Mouse (Mus musculus) kidney, postnatal 10 days (tissue): ENCODE results near the gene Tmem150c.

ENCODE experiments used
- DNase-seq: peaks from one replicate; pipeline ENCODE4 v3.0.0; 2021; ENCODE audit warnings: mixed read lengths

Gene Tmem150c

GRCm38 (mm10) chr5:100049904-100050303 lies 109.7 kb downstream of the Tmem150c start:
- DNase-seq, result no peak

DNA sequence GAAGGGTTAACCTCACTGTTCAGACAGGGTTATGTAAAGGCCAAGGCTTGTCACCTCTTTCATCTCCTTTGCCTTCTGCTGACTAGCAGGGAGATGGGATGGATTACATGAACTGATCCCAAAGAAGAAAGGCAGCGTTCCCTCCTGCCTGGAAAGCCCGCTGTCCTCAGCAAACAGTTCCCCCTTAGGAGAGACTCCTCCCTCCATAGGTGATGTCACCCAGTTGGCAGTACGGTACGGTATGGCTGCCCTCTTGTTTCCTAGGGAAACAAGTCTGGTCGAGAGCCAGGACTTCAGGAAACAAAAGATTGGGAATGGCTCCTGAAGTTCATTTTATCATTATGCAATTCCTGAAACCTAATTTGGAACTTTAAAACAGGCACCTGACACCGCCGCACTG lies 111.7 kb downstream of the Tmem150c start:
- DNase-seq, result no peak

DNA sequence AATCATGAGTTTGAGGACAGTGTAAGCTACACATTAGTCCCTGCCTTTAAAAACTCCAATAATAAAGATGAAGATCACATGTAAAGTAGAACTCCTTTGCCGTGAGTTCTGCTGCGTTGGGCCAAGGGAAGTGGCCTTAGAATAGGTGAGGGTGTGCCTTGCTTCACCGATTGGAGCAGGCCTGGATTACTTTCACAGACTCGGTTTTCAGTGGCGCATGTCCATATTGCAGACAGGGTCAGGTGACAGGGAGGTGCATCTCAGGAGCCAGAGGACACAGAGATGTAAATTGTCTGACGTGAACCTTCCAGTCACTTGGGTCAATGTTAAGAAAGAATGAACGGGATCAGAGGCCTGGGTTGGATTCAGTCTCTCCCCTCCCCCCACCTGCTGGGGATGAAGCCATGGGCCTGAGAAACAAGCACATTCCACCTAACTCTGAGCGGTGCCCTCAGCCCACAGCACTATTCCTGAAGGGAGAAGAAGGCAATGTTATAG lies 112.4 kb downstream of the Tmem150c start:
- DNase-seq, result no peak

- DNase-seq, result no peak
These were observed 113.5 kb downstream of the Tmem150c start for GRCm38 (mm10) chr5:100046096-100046495.

DNA sequence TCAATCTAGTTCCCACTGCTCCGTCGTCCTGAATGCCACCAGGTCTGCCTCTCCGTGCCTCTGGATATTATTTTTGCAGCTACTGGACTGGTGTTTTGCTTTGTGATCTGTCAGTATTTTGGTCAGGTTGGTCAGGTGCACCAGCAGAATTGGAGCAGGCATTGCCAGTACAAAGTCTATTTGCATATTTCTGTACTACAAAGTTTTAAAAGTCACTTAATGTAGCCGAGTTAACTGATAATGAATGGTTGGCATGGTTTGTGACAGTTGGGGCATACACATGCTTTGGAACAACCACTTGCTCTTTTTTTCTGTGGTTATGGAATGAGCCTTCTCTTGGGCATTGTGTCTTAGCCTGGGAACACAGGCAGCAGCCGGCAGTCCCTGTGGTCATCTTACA lies 115.0 kb downstream of the Tmem150c start:
- DNase-seq, result no peak

DNA sequence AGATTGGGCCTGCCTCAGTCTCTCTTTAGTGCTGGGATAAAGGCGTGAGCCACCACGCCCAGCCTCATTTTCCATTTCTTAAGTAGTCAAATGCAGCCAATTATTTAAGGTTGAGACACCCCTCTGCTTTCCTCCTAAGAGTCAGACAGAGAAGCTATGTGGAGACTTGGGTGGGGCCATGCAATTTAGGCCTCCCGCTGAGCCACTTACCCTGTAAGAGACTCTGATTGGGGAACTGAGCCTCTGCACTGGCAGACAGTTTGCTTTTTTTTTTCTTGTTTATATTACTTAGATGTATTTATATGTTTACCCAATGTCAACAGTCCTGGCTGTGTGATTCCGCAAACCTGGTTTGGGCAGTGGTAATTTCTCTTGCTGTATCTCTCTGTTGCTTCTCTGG lies 115.6 kb downstream of the Tmem150c start:
- no peak for DNase-seq

DNA sequence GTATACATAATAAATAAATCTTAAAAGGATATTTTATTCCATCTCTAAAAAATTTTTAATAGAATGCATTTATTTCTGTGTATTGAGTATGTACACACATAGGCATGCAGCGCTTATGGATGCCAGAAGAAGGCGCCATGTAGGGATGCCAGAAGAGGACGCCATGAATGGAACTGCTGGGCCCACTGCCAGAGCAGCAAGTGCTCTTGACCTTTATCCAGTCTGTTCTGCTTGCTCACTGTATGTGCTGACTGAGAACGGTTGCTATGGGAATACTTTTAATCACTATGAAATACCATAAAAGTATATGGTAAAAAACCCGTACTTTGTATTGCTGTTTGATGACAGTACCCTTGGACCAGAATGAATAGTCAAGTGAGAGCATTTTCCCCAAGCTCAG lies 116.2 kb downstream of the Tmem150c start:
- peak; percentile 76 for DNase-seq

GRCm38 (mm10) chr5:100042467-100042866 lies 117.1 kb downstream of the Tmem150c start:
- no peak for DNase-seq

DNA sequence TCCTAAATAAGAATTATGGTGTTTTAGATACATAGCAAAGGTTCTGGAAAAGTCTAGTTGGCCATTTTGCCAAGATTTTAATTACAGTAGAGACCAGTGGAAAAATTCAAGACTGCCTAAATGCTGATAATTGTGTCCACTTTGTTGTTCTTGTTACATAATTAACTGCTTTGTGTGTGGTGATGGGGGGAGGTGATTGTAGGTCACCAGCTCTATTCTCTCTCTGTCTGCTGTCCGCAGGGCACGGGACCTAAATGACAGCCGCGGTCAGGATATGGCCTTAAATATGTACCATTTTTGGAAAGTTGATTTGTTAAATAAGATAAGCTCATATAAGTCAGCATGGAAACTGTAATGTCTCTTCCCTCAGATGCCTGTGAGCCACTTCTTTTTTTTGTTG lies 118.3 kb downstream of the Tmem150c start:
- no peak for DNase-seq

DNA sequence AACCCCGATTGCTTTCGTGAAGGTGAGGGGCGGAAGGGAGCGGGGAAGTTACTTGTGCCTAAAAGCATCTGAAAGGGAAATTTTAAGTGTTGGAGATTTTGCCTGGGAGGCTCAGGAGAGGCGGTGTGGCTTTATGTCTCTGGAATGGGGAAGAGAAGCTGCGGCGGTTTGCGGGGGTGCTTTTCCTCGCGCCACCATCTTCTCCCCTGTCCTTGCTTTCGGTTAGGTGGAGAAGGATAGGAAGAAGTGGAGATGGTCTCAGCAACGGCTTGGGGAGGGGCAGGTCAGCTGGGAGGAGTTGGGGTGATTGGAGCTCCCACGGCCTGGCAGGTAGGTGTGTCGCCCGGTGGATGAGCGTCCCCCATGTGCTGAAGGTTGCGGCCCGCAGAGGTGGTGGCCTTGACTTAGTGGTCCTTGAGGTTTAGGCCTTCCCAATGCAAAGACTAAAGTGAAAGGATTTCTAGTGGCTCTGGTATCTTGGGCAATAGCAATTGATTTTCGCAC lies 119.3 kb downstream of the Tmem150c start:
- no peak for DNase-seq

DNA sequence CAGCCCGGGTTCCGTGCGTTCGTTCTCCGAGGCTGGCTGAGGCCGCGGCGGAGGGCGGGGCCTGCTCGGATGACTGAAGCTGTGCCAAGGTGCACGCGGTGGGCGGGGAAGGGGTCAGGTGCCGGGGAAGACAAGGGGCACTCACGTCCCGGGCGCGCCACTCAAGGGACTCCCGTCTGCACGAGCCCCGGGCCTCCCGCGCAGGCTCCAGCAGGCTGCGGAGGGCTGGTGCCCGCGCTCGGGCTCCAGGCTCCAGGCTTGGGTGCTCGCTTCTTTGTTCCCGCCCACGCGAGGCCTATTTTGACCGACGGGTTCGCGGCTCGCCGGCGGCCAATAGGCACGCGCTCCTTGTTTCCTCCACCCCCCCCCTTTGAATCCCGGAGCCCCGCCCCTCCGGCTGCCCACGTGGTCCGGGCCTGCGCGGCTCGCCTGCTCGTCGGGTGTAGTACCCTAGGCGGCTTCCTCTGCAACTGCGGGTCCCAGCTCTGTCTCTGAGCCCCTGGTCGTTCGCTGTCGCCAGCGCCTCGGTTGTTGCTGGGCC lies 119.9 kb downstream of the Tmem150c start, which contains the start of the genes Hnrnpdl and Enoph1:
Hnrnpdl (minus strand) TSS at position 63 of the 541 bp plus-strand sequence.
Enoph1 (plus strand) TSS at position 384 of the 541 bp plus-strand sequence.
- DNase-seq, result peak; percentile 96

- peak; percentile 97 for DNase-seq
These were observed 120.7 kb downstream of the Tmem150c start for GRCm38 (mm10) chr5:100038714-100039601.

- DNase-seq, result peak; percentile 97
These were observed 121.5 kb downstream of the Tmem150c start for GRCm38 (mm10) chr5:100037965-100038713.

DNA sequence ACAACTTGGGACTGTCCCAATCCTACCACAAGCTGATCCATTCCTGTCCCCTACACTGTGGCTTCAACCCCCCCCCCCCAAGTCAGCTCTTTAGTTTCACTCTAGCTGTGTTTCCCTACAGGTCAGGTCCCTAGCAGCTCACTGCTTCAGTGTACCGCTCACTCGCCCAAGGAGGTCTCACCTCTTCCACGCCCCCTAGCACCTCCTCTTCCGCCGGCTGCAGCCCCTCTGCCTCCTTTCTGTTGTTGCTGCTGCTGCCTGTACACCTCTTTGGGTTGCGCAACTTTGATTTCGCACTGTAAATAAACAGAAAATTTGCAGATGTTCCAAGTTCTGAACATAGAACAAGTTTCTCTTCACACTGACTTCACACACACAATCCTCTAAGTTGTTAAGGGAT lies 122.9 kb downstream of the Tmem150c start:
- no peak for DNase-seq

DNA sequence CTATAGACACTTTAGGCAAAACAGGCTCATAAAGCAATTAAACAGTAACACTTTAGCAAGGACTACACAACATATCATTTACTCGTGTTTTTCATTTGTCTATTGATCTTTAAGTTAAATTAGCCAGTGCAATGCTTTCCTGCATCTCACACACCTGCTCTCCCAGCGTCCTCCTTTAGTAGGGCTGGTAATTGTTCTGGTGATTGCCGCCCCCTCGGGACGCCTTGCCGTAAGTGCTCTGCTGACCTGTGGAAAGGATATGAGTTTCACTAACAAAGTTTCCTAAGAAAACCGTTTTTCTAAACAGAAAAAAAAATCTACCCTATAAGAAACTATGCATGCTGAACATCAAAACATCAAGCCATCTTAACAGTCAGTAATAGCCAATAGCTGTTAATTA lies 123.7 kb downstream of the Tmem150c start:
- DNase-seq, result no peak

GRCm38 (mm10) chr5:100032646-100033045 lies 127.0 kb downstream of the Tmem150c start:
- DNase-seq, result no peak

DNA sequence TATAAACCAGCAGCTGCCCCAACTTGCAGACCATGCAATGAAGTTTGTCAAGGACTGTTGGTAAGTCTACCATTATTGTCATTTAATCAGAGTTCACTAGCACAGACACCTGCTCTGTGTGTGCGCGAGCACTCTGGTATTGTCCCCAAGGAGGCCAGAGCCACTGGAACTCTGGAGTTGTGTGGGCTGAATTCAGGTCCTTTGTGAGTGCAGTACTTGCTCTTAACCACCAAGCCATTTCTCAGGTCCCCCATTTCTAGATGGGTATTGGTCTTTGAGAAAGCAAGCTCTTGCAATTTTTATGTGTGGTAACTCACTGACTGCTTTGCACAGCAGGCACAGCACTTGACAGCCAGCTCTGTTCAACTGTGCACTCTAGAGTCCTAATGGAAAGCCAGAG lies 127.5 kb downstream of the Tmem150c start:
- DNase-seq, result no peak

DNA sequence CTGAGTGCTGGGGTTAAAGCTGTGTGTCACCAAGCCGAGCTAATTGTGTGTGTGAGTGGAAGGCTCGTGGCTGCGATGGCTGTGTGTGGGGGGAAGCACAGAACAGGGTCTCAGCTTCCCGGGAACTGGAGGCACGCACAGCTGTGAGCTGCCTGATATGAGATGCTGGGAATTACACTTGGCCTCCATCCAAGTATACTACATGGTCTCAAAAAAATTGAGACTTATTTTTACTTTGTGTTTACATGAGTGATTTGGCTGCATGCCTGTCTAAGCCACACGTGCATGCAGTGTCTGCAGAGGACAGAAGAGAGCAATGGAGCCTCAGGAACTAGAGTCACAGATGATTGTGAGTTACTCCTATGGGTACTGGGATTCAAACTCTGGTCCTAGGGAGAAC lies 129.5 kb downstream of the Tmem150c start:
- DNase-seq, result peak; percentile 56
